Comparison of ENCODE assay signal across 9 mouse cellular contexts in the genomic region with DNA sequence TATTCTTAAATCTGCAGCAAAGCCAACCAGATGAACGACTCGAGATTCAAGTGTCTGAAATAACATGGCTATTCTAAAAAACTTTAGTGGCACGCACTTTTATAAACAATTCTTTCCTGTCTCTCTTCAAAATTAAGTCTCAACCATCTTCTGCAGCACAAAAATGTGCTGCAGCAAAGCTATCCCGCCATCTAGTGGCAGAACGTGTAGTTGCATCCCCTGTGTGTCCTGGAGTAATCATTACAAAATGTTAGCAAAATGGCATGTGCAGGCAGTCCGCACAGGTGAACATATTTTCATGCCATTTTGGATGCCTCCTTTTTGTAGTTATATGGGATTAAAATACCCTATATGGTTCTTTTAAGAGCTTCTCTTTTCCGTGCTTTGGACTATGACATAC.
A peak's percentile ranks its signal among the peaks of the same experiment; 100 is the strongest.
DNase-seq lines count a peak whose midpoint lies in the region; ATAC-seq and TF ChIP-seq lines count a peak whose summit lies in the region.
"Had no signal": no experiment of that assay in that cellular context is flagged by ENCODE, and none has a peak within 500 bp of the region (broad histone marks: within the 10 kb centered on the region; RNA-seq: fewer than 3 reads in every experiment).

No protein-coding gene starts in this region.

- intact Hi-C loops in left cerebral cortex, postnatal 25 days (cut with DNase I), result loop anchor here (1.0 to 5.0 kb wide), 2 partner anchors 457 to 546 kb away; no protein-coding TSS in a partner anchor

- H3K4me1 ChIP-seq in intestine, postnatal 0 days (replicated peaks; ENCODE audit: control insufficient read depth, insufficient read depth, low read length), result no peaks in the 10 kb centered on the region
- H3K4me1 ChIP-seq in intestine, embryonic 15.5 days (replicated peaks), result no peaks in the 10 kb centered on the region
- no peaks in the 10 kb centered on the region for H3K4me1 ChIP-seq in forebrain, embryonic 14.5 days (ENCODE audit: control insufficient read depth, insufficient read depth, low read length)
- H3K4me1 ChIP-seq in hindbrain, embryonic 16.5 days (ENCODE audit: control insufficient read depth, insufficient read depth, low read depth, low read length), result no peaks in the 10 kb centered on the region
- H3K4me1 ChIP-seq: embryonic facial prominence, embryonic 12.5 days had no signal

- ATAC-seq in intestine, postnatal 0 days, result no peak
- no peak for ATAC-seq in intestine, embryonic 15.5 days
- ATAC-seq in forebrain, embryonic 14.5 days, result peak; percentile 42
- peak; percentile 73 for ATAC-seq in hindbrain, embryonic 16.5 days

- H3K9me3 ChIP-seq in intestine, postnatal 0 days (ENCODE audit: control insufficient read depth), result no peaks in the 10 kb centered on the region
- no peaks in the 10 kb centered on the region for H3K9me3 ChIP-seq in intestine, embryonic 15.5 days
- H3K9me3 ChIP-seq in forebrain, embryonic 14.5 days (replicated peaks; ENCODE audit: control insufficient read depth, low read length), result no peaks in the 10 kb centered on the region
- H3K9me3 ChIP-seq in hindbrain, embryonic 16.5 days (ENCODE audit: control insufficient read depth, low read length), result no peaks in the 10 kb centered on the region
- H3K9me3 ChIP-seq: embryonic facial prominence, embryonic 12.5 days had no signal

- no peak overlapping the region for H3K9ac ChIP-seq in intestine, postnatal 0 days (ENCODE audit: low read depth, low read length)
- H3K9ac ChIP-seq in intestine, embryonic 15.5 days, result no peak overlapping the region
- no peak overlapping the region for H3K9ac ChIP-seq in forebrain, embryonic 14.5 days (ENCODE audit: low read length)
- H3K9ac ChIP-seq in hindbrain, embryonic 16.5 days (ENCODE audit: low read depth, low read length), result no peak overlapping the region
- H3K9ac ChIP-seq: embryonic facial prominence, embryonic 12.5 days had no signal

- 19% methylated on average over 7 of the region's 7 CpGs for WGBS in intestine, postnatal 0 days
- 18% methylated on average over 7 of the region's 7 CpGs for WGBS in intestine, embryonic 15.5 days
- 21% methylated on average over 7 of the region's 7 CpGs for WGBS in forebrain, embryonic 14.5 days
- 22% methylated on average over 7 of the region's 7 CpGs for WGBS in hindbrain, embryonic 16.5 days

- DNase-seq in brain, embryonic 18.5 days (ENCODE audit: low read depth, low spot score), result peak; percentile 60
- DNase-seq in forebrain, embryonic 14.5 days (ENCODE audit: low spot score), result peak; percentile 90
- peak; percentile 78 to 82 for DNase-seq in left cerebral cortex, postnatal 25 days (ENCODE audit: low spot score in 2 of 2)
- peak; percentile 54 for DNase-seq in naive thymus-derived CD4-positive, alpha-beta T cell, adult 2 months (ENCODE audit: low read depth)
- DNase-seq in testis, postnatal 10 days (ENCODE audit: low spot score), result peak; percentile 90

- no peak overlapping the region for H3K4me2 ChIP-seq in intestine, postnatal 0 days (replicated peaks; ENCODE audit: low read depth)
- no peak overlapping the region for H3K4me2 ChIP-seq in intestine, embryonic 15.5 days (replicated peaks)
- no peak overlapping the region for H3K4me2 ChIP-seq in forebrain, embryonic 14.5 days (ENCODE audit: low read length)
- H3K4me2 ChIP-seq in hindbrain, embryonic 16.5 days (ENCODE audit: low read length), result no peak overlapping the region
- H3K4me2 ChIP-seq: embryonic facial prominence, embryonic 12.5 days had no signal

- H3K27me3 ChIP-seq in intestine, postnatal 0 days (replicated peaks; ENCODE audit: control insufficient read depth, insufficient read depth, low read length), result no peaks in the 10 kb centered on the region
- no peaks in the 10 kb centered on the region for H3K27me3 ChIP-seq in intestine, embryonic 15.5 days (replicated peaks)
- no peaks in the 10 kb centered on the region for H3K27me3 ChIP-seq in forebrain, embryonic 14.5 days (replicated peaks; ENCODE audit: control insufficient read depth, insufficient read depth, low read length)
- no peaks in the 10 kb centered on the region for H3K27me3 ChIP-seq in hindbrain, embryonic 16.5 days (replicated peaks; ENCODE audit: control insufficient read depth, insufficient read depth, low read length)
- H3K27me3 ChIP-seq: embryonic facial prominence, embryonic 12.5 days had no signal

- no peak overlapping the region for H3K4me3 ChIP-seq in intestine, postnatal 0 days (ENCODE audit: low read depth, low read length)
- no peak overlapping the region for H3K4me3 ChIP-seq in intestine, embryonic 15.5 days (replicated peaks)
- H3K4me3 ChIP-seq in forebrain, embryonic 14.5 days (ENCODE audit: low read depth, low read length), result no peak overlapping the region
- H3K4me3 ChIP-seq in hindbrain, embryonic 16.5 days (ENCODE audit: low read length), result no peak overlapping the region
- H3K4me3 ChIP-seq: embryonic facial prominence, embryonic 12.5 days had no signal

- no peak overlapping the region for H3K27ac ChIP-seq in intestine, postnatal 0 days (ENCODE audit: low read depth, low read length)
- H3K27ac ChIP-seq in intestine, embryonic 15.5 days, result no peak overlapping the region
- no peak overlapping the region for H3K27ac ChIP-seq in forebrain, embryonic 14.5 days (ENCODE audit: low read depth, low read length)
- H3K27ac ChIP-seq in hindbrain, embryonic 16.5 days (ENCODE audit: low read depth, low read length), result no peak overlapping the region
- H3K27ac ChIP-seq: embryonic facial prominence, embryonic 12.5 days had no signal

- peak; percentile 91 for TF ChIP-seq CTCF in intestine, postnatal 0 days (IDR thresholded peaks at IDR 0.05; ENCODE audit: low read depth)

- H3K36me3 ChIP-seq in intestine, postnatal 0 days (ENCODE audit: control insufficient read depth, insufficient read depth), result no peaks in the 10 kb centered on the region
- no peaks in the 10 kb centered on the region for H3K36me3 ChIP-seq in intestine, embryonic 15.5 days
- H3K36me3 ChIP-seq in forebrain, embryonic 14.5 days (ENCODE audit: control insufficient read depth, insufficient read depth, low read length), result no peaks in the 10 kb centered on the region
- no peaks in the 10 kb centered on the region for H3K36me3 ChIP-seq in hindbrain, embryonic 16.5 days (ENCODE audit: control insufficient read depth, insufficient read depth, low read length)
- H3K36me3 ChIP-seq: embryonic facial prominence, embryonic 12.5 days had no signal

Comparison
In these comparisons a context has a peak if more than half of its experiments do, and no peak if none do; other contexts are left out.
1. ATAC-seq: peak in forebrain, embryonic 14.5 days (single experiment) and hindbrain, embryonic 16.5 days (single experiment); none in intestine, postnatal 0 days (single experiment) and intestine, embryonic 15.5 days (single experiment).
2. Peak in every context shown above with its lines, with median percentiles within 50 percentile points of each other: DNase-seq.